Mouse (Mus musculus) retina, postnatal 1 day (tissue): ENCODE measurements around the gene Gatad1.
"Not testable (repeated sequence)": the region's sequence is repeated elsewhere in the genome, so short reads cannot be mapped to it uniquely, and the experiment has no call there.

Experiments used
- DNase-seq: peaks from one replicate; pipeline ENCODE4 v3.0.0-alpha.2; 2012

Gene Gatad1

GRCm38 (mm10) chr5:3633315-3633714 is 23.7 kb downstream of the Gatad1 start:
- no peak for DNase-seq

- DNase-seq, result no peak
Measured at GRCm38 (mm10) chr5:3632285-3632684, 24.7 kb downstream of the Gatad1 start.

GRCm38 (mm10) chr5:3631512-3632271 is 25.3 kb downstream of the Gatad1 start:
- DNase-seq, result peak; percentile 51

GRCm38 (mm10) chr5:3630055-3630454 is 26.9 kb downstream of the Gatad1 start:
- no peak for DNase-seq

GRCm38 (mm10) chr5:3620486-3620885 is 36.5 kb downstream of the Gatad1 start:
- DNase-seq, result no peak

- not testable (repeated sequence) for DNase-seq
Measured at GRCm38 (mm10) chr5:3611835-3612234, 45.1 kb downstream of the Gatad1 start.

- no peak for DNase-seq
Measured at GRCm38 (mm10) chr5:3609241-3609640, 47.7 kb downstream of the Gatad1 start.

- no peak for DNase-seq
Measured at GRCm38 (mm10) chr5:3607114-3607513, 49.9 kb downstream of the Gatad1 start.

GRCm38 (mm10) chr5:3600790-3601189 is 56.2 kb downstream of the Gatad1 start:
- DNase-seq, result no peak

GRCm38 (mm10) chr5:3600298-3600697 is 56.7 kb downstream of the Gatad1 start:
- no peak for DNase-seq

- no peak for DNase-seq
Measured at GRCm38 (mm10) chr5:3598766-3599165, 58.2 kb downstream of the Gatad1 start.

GRCm38 (mm10) chr5:3597171-3597570 is 59.8 kb downstream of the Gatad1 start:
- no peak for DNase-seq

- DNase-seq, result peak; percentile 90
Measured at GRCm38 (mm10) chr5:3596399-3596766, 60.6 kb downstream of the Gatad1 start, which contains the start of gene Rbm48. Gene Rbm48 (minus strand): TSS chr5:3596585.

- peak; percentile 99 for DNase-seq
Measured at GRCm38 (mm10) chr5:3595693-3596398, 61.1 kb downstream of the Gatad1 start, which contains the start of gene Pex1. Gene Pex1 (plus strand): TSS chr5:3596066.
